Mouse (Mus musculus): ENCODE measurements around the gene Nudcd2. TPM values are rescaled to one million over a fixed set of nuclear protein-coding genes. Genes with fewer than 3 reads are reported as not detected.

Gene Nudcd2
- polyA plus RNA-seq (2015; fragmentation: Nextera tagmentation; extraction: Ambion mirVana), result 79.8 and 83.1 TPM in 2 replicates

GRCm38 (mm10) chr11:40733339-40734174 is at the start of gene Nudcd2, which contains the start of gene Hmmr:
Gene Nudcd2, plus strand, starts transcription at chr11:40733667.
Gene Hmmr, minus strand, starts transcription at chr11:40733422.
- peaks cover 3% of the 10 kb centered on the region; the same call in 1 of the 2 replicates for H3K4me1 ChIP-seq (replicated peaks; ENCODE audit: control insufficient read depth, insufficient read depth)
- ATAC-seq (ENCODE audit: low FRiP score, low TSS enrichment) (peak; percentile 99), DNase-seq (ENCODE audit: low spot score) (peak; percentile 91)
- H3K4me3 ChIP-seq (ENCODE audit: low read depth, low read length), result peak within 1 kb of the TSS; percentile 84
- peak within 1 kb of the TSS; percentile 89 for H3K9ac ChIP-seq (ENCODE audit: low read length)
- WGBS, result under 1% methylated on average over 52 of the region's 52 CpGs
- peak within 1 kb of the TSS; percentile 84 for H3K27ac ChIP-seq (replicated peaks)
- peaks cover 7% of the 10 kb centered on the region; the same call in 1 of the 2 replicates for H3K36me3 ChIP-seq (ENCODE audit: control insufficient read depth, insufficient read depth, low read length)
- no peak for TF ChIP-seq CTCF (IDR thresholded peaks at IDR 0.05; ENCODE audit: low read depth)
- TF ChIP-seq EP300 (optimal IDR thresholded peaks at IDR 0.05), result peak; percentile 39
- H3K27me3 ChIP-seq (ENCODE audit: control insufficient read depth, insufficient read depth, low read length), result no peaks in the 10 kb centered on the region
- peak within 1 kb of the TSS; percentile 83 for H3K4me2 ChIP-seq (replicated peaks; ENCODE audit: low read depth)
- no peaks in the 10 kb centered on the region for H3K9me3 ChIP-seq (ENCODE audit: control insufficient read depth, low read length)

GRCm38 (mm10) chr11:40690444-40691127 is 42.9 kb upstream of the Nudcd2 start:
- Histone ChIP-seq H3K4me1 (replicated peaks; ENCODE audit: control insufficient read depth, insufficient read depth) (0 out of 2 replicates have a peak, but pooled peaks cover 5% of the 10 kb centered on the region), H3K9ac (ENCODE audit: low read length) (no peak overlapping the region), H3K27ac (replicated peaks) (no peak overlapping the region), H3K4me3 (ENCODE audit: low read depth, low read length) (no peak overlapping the region), H3K36me3 (ENCODE audit: control insufficient read depth, insufficient read depth, low read length) (no peaks in the 10 kb centered on the region), H3K27me3 (ENCODE audit: control insufficient read depth, insufficient read depth, low read length) (no peaks in the 10 kb centered on the region), H3K9me3 (ENCODE audit: control insufficient read depth, low read length) (no peaks in the 10 kb centered on the region), H3K4me2 (replicated peaks; ENCODE audit: low read depth) (peak overlapping the region; percentile 82; the same call in 1 of the 2 replicates)
- ATAC-seq (ENCODE audit: low FRiP score, low TSS enrichment) (no peak), DNase-seq (ENCODE audit: low spot score) (no peak)
- 25% methylated on average over 5 of the region's 5 CpGs for WGBS
- TF ChIP-seq EP300 (optimal IDR thresholded peaks at IDR 0.05), result no peak
- TF ChIP-seq CTCF (IDR thresholded peaks at IDR 0.05; ENCODE audit: low read depth), result no peak

GRCm38 (mm10) chr11:40692101-40692509 is 41.4 kb upstream of the Nudcd2 start:
- Histone ChIP-seq H3K4me1 (replicated peaks; ENCODE audit: control insufficient read depth, insufficient read depth) (0 out of 2 replicates have a peak, but pooled peaks cover 5% of the 10 kb centered on the region), H3K9me3 (ENCODE audit: control insufficient read depth, low read length) (no peaks in the 10 kb centered on the region), H3K27ac (replicated peaks) (peak overlapping the region; percentile 98), H3K4me2 (replicated peaks; ENCODE audit: low read depth) (peak overlapping the region; percentile 82), H3K9ac (ENCODE audit: low read length) (peak overlapping the region; percentile 90), H3K27me3 (ENCODE audit: control insufficient read depth, insufficient read depth, low read length) (no peaks in the 10 kb centered on the region), H3K36me3 (ENCODE audit: control insufficient read depth, insufficient read depth, low read length) (no peaks in the 10 kb centered on the region), H3K4me3 (ENCODE audit: low read depth, low read length) (peak overlapping the region; percentile 91)
- TF ChIP-seq EP300 (optimal IDR thresholded peaks at IDR 0.05), result no peak
- TF ChIP-seq CTCF (IDR thresholded peaks at IDR 0.05; ENCODE audit: low read depth), result 0 out of 2 replicates have a peak, but pooled peaks have one; percentile 14
- WGBS, result 0% methylated on average over 23 of the region's 28 CpGs
- no peak for DNase-seq (ENCODE audit: low spot score)
- peak; percentile 87 for ATAC-seq (ENCODE audit: low FRiP score, low TSS enrichment)

- TF ChIP-seq CTCF (IDR thresholded peaks at IDR 0.05; ENCODE audit: low read depth) (no peak), EP300 (optimal IDR thresholded peaks at IDR 0.05) (peak; percentile 25)
- peak; percentile 96 for ATAC-seq (ENCODE audit: low FRiP score, low TSS enrichment)
- H3K9me3 ChIP-seq (ENCODE audit: control insufficient read depth, low read length), result no peaks in the 10 kb centered on the region
- DNase-seq (ENCODE audit: low spot score), result peak; percentile 96
- WGBS, result under 1% methylated on average over 33 of the region's 36 CpGs
- peak overlapping the region; percentile 82 for H3K4me2 ChIP-seq (replicated peaks; ENCODE audit: low read depth)
- 0 out of 2 replicates have a peak, but pooled peaks cover 5% of the 10 kb centered on the region for H3K4me1 ChIP-seq (replicated peaks; ENCODE audit: control insufficient read depth, insufficient read depth)
- peak overlapping the region; percentile 90 for H3K9ac ChIP-seq (ENCODE audit: low read length)
- H3K36me3 ChIP-seq (ENCODE audit: control insufficient read depth, insufficient read depth, low read length), result no peaks in the 10 kb centered on the region
- peak overlapping the region; percentile 98 for H3K27ac ChIP-seq (replicated peaks)
- peak overlapping the region; percentile 91 for H3K4me3 ChIP-seq (ENCODE audit: low read depth, low read length)
- no peaks in the 10 kb centered on the region for H3K27me3 ChIP-seq (ENCODE audit: control insufficient read depth, insufficient read depth, low read length)
These were observed 40.7 kb upstream of the Nudcd2 start for GRCm38 (mm10) chr11:40692511-40693365.

GRCm38 (mm10) chr11:40693366-40693951 is 40.0 kb upstream of the Nudcd2 start:
- peak overlapping the region; percentile 98 for H3K27ac ChIP-seq (replicated peaks)
- peak overlapping the region; percentile 91 for H3K4me3 ChIP-seq (ENCODE audit: low read depth, low read length)
- H3K9ac ChIP-seq (ENCODE audit: low read length), result peak overlapping the region; percentile 67
- ATAC-seq (ENCODE audit: low FRiP score, low TSS enrichment), result peak; percentile 70
- peak overlapping the region; percentile 82 for H3K4me2 ChIP-seq (replicated peaks; ENCODE audit: low read depth)
- peak; percentile 76 for DNase-seq (ENCODE audit: low spot score)
- no peaks in the 10 kb centered on the region for H3K36me3 ChIP-seq (ENCODE audit: control insufficient read depth, insufficient read depth, low read length)
- no peaks in the 10 kb centered on the region for H3K9me3 ChIP-seq (ENCODE audit: control insufficient read depth, low read length)
- 0% methylated on average over 16 of the region's 16 CpGs for WGBS
- 0 out of 2 replicates have a peak, but pooled peaks cover 5% of the 10 kb centered on the region for H3K4me1 ChIP-seq (replicated peaks; ENCODE audit: control insufficient read depth, insufficient read depth)
- H3K27me3 ChIP-seq (ENCODE audit: control insufficient read depth, insufficient read depth, low read length), result no peaks in the 10 kb centered on the region
- TF ChIP-seq EP300 (optimal IDR thresholded peaks at IDR 0.05) (no peak), CTCF (IDR thresholded peaks at IDR 0.05; ENCODE audit: low read depth) (no peak)

Data from stomach, postnatal 0 days (tissue).